Mouse (Mus musculus) bone marrow macrophage, adult 2 months (primary cell): ENCODE measurements around the gene Gga3.

Experiments
- CTCF ChIP-seq: IDR thresholded peaks from 2 replicates; pipeline ENCODE4 v1.5.1; 2012; ENCODE audit warnings: low read depth, mild to moderate bottlenecking, low read length, moderate library complexity
- POLR2A ChIP-seq: IDR thresholded peaks from 2 replicates; pipeline ENCODE4 v1.6.1; 2012; ENCODE audit warnings: mild to moderate bottlenecking, low read depth, low read length, borderline replicate concordance

DNA sequence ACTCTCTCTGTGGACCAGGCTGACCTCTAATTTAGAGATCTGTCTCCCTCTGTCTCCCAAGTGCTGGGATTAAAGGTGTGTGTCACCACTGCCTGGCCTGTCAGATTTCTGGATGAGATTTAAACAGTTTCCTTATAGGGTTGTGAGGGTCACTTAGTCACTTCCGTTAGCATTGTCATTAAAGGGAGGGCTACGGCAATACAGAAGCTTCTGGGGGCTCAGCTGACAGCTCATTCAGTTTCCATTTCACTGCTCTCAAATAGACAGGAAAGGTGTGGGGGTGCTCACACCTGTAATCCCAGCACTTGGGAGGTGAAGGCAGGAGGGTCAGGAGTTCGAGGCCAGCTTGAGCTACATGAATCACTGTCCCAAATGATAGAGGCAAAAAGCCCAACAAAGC is 33.1 kb upstream of the Gga3 start:
- TF ChIP-seq CTCF, result no peak
- TF ChIP-seq POLR2A, result no peak
